Mouse (Mus musculus) heart, postnatal 36 days (tissue): Measurements from ENCODE around the gene Gm10447. TPM values are rescaled to one million over a fixed set of nuclear protein-coding genes. Genes with fewer than 3 reads are reported as not detected.
A peak's percentile ranks its signal among the peaks of the same experiment; 100 is the strongest.
"Not testable (repeated sequence)": the region's sequence is repeated elsewhere in the genome, so short reads cannot be mapped to it uniquely, and the experiment has no call there.

Experiments used
- DNase-seq, 2 experiments: peaks; one replicate each; pipeline ENCODE4 v3.0.0; 2021 to 2022
- intact Hi-C: fragments of 180-260 bp; cut with DNase I; formaldehyde crosslinking; loops from one replicate; pipeline ENCODE4 v1.15.1; 2025
- total RNA-seq, 2 experiments: library from RNA; stranded (reverse); gene quantifications; 2 replicates each; pipeline ENCODE4 v1.2.3; 2021

The Gm10447 gene
- total RNA-seq, 2 experiments from 2014 or later = not detected

GRCm38 (mm10) chr11:53447996-53448395 lies 8.9 kb downstream of the Gm10447 start:
- DNase-seq = no peak

GRCm38 (mm10) chr11:53446183-53446582 lies 10.7 kb downstream of the Gm10447 start:
- no peak for DNase-seq
- intact Hi-C loops = no loop called here

More at GRCm38 (mm10) chr11:53447996-53448395, 8.9 kb downstream of the Gm10447 start:
- intact Hi-C loops = no loop called here

- no peak for DNase-seq
- intact Hi-C loops = no loop called here
Measured at GRCm38 (mm10) chr11:53445562-53445961, 11.3 kb downstream of the Gm10447 start.

GRCm38 (mm10) chr11:53443861-53444260 lies 13.0 kb downstream of the Gm10447 start:
- DNase-seq = peak in 1 of 2 experiments; percentile 32

GRCm38 (mm10) chr11:53441921-53442320 lies 15.0 kb downstream of the Gm10447 start:
- intact Hi-C loops = no loop called here
- DNase-seq = no peak

More at GRCm38 (mm10) chr11:53443861-53444260, 13.0 kb downstream of the Gm10447 start:
- intact Hi-C loops = no loop called here

- intact Hi-C loops = no loop called here
- no peak for DNase-seq
Measured at GRCm38 (mm10) chr11:53436338-53436737, 20.6 kb downstream of the Gm10447 start.

- no peak for DNase-seq
- intact Hi-C loops = no loop called here
Measured at GRCm38 (mm10) chr11:53435504-53435903, 21.4 kb downstream of the Gm10447 start.

GRCm38 (mm10) chr11:53433057-53433456 lies 23.9 kb downstream of the Gm10447 start:
- intact Hi-C loops = loop anchor here (2.0 to 5.0 kb wide), 2 partner anchors 34 to 131 kb away; partner anchors contain the start of gene Hspa4
- DNase-seq = no peak

GRCm38 (mm10) chr11:53431347-53432056 lies 25.4 kb downstream of the Gm10447 start:
- intact Hi-C loops = loop anchor here (2.0 to 5.0 kb wide), 2 partner anchors 35 to 129 kb away; partner anchors contain the start of gene Hspa4
- DNase-seq = no peak

- intact Hi-C loops = loop anchor here (5.0 kb wide), 1 partner anchor 129 kb away; the partner anchor contains the start of gene Hspa4
Measured at GRCm38 (mm10) chr11:53430670-53431346, 26.1 kb downstream of the Gm10447 start, which contains the start of the genes Uqcrq and Gdf9. TSS of gene Uqcrq (minus strand) at chr11:53430831. TSS of gene Gdf9 (plus strand) at chr11:53431023.

GRCm38 (mm10) chr11:53430300-53430669 lies 26.6 kb downstream of the Gm10447 start:
- intact Hi-C loops = loop anchor here (5.0 kb wide), 1 partner anchor 128 kb away; the partner anchor contains the start of gene Hspa4
- DNase-seq = no peak

More at GRCm38 (mm10) chr11:53430670-53431346, 26.1 kb downstream of the Gm10447 start, which contains the start of the genes Uqcrq and Gdf9:
- peak; percentile 96 to 97 for DNase-seq

- intact Hi-C loops = no loop called here
- DNase-seq = no peak
Measured at GRCm38 (mm10) chr11:53429182-53429581, 27.7 kb downstream of the Gm10447 start.

- intact Hi-C loops = no loop called here
- DNase-seq = no peak
Measured at GRCm38 (mm10) chr11:53428716-53429057, 28.2 kb downstream of the Gm10447 start.

GRCm38 (mm10) chr11:53427993-53428715 lies 28.8 kb downstream of the Gm10447 start:
- intact Hi-C loops = no loop called here
- DNase-seq = no peak

- intact Hi-C loops, DNase-seq: not testable (repeated sequence)
Measured at GRCm38 (mm10) chr11:53426914-53427313, 30.0 kb downstream of the Gm10447 start.

GRCm38 (mm10) chr11:53425711-53426255 lies 31.1 kb downstream of the Gm10447 start:
- intact Hi-C loops = no loop called here
- no peak for DNase-seq

- no peak for DNase-seq
- intact Hi-C loops = no loop called here
Measured at GRCm38 (mm10) chr11:53425251-53425650, 31.7 kb downstream of the Gm10447 start.

GRCm38 (mm10) chr11:53424826-53425225 lies 32.1 kb downstream of the Gm10447 start:
- intact Hi-C loops = no loop called here
- no peak for DNase-seq

- intact Hi-C loops = no loop called here
- DNase-seq = no peak
Measured at GRCm38 (mm10) chr11:53423036-53423435, 33.9 kb downstream of the Gm10447 start, which contains the start of gene Leap2. TSS of gene Leap2 (minus strand) at chr11:53423170.

- intact Hi-C loops = no loop called here
- DNase-seq = no peak
Measured at GRCm38 (mm10) chr11:53418048-53418447, 38.9 kb downstream of the Gm10447 start.
